Mouse (Mus musculus) myocyte (in vitro differentiated cells): ENCODE measurements at regions not wholly inside any gene's neighbourhood (a gene's known extent, or its start where the extent isn't known, plus 50 kb on each side); places are given as distances from the start of the nearest gene placed in this dataset.

Experiments
- H3K27me3 ChIP-seq: one replicate; pipeline ENCODE4 v1.6.1; 2011; ENCODE audit not compliant: control insufficient read depth, insufficient read depth, insufficient read length
- H3K36me3 ChIP-seq: one replicate; pipeline ENCODE4 v1.6.1; 2011; ENCODE audit not compliant: control insufficient read depth, insufficient read depth
- H3K4me2 ChIP-seq: one replicate; pipeline ENCODE4 v1.6.1; 2011; ENCODE audit warnings: low read depth, control low read depth
- H3K4me3 ChIP-seq: one replicate; pipeline ENCODE4 v1.5.1; 2011; ENCODE audit warnings: mild to moderate bottlenecking, control low read depth, moderate library complexity
- H3K79me2 ChIP-seq: one replicate; pipeline ENCODE4 v1.6.1; 2011; ENCODE audit not compliant: control insufficient read depth, insufficient read depth
- H3ac ChIP-seq: one replicate; pipeline ENCODE4 v1.6.1; 2011; ENCODE audit not compliant: control insufficient read depth, insufficient read length
- CEBPB ChIP-seq: IDR thresholded peaks from 2 replicates; pipeline ENCODE4 v1.6.1; 2011; ENCODE audit warnings: mild to moderate bottlenecking, moderate library complexity; ENCODE audit not compliant: poor library complexity, insufficient read depth, severe bottlenecking
- E2F4 ChIP-seq: IDR thresholded peaks from one replicate; pipeline ENCODE4 v1.6.1; 2011; ENCODE audit warnings: mild to moderate bottlenecking, control low read depth, moderate library complexity; ENCODE audit not compliant: insufficient read depth
- MAX ChIP-seq: IDR thresholded peaks from one replicate; pipeline ENCODE4 v1.6.1; 2011; ENCODE audit warnings: low read depth, mild to moderate bottlenecking, control low read depth
- MYOD1 ChIP-seq, 3 experiments: IDR thresholded peaks; one replicate each; pipeline ENCODE4 v1.6.1; 2011; ENCODE audit warnings: control low read depth in 2 of 3, low read depth in 2 of 3, mild to moderate bottlenecking in 2 of 3, moderate library complexity in 1 of 3; ENCODE audit not compliant: insufficient read length in 2 of 3, control insufficient read depth in 1 of 3
- MYOG ChIP-seq, 3 experiments: IDR thresholded peaks; one replicate each; pipeline ENCODE4 v1.6.1; 2011; ENCODE audit warnings: control low read depth in 2 of 3, low read depth in 2 of 3, mild to moderate bottlenecking in 2 of 3; ENCODE audit not compliant: insufficient read length in 2 of 3, control insufficient read depth in 1 of 3, insufficient read depth in 1 of 3
- POLR2A ChIP-seq: IDR thresholded peaks from one replicate; pipeline ENCODE4 v1.6.1; 2011; ENCODE audit warnings: low read depth, mild to moderate bottlenecking, control low read depth, moderate library complexity; ENCODE audit not compliant: insufficient read length
- POLR2AphosphoS2 ChIP-seq: IDR thresholded peaks from one replicate; pipeline ENCODE4 v1.6.1; 2011; ENCODE audit warnings: low read depth, control low read depth; ENCODE audit not compliant: insufficient read length
- REST ChIP-seq: IDR thresholded peaks from one replicate; pipeline ENCODE4 v1.6.1; 2011; ENCODE audit warnings: mild to moderate bottlenecking, control low read depth, moderate library complexity; ENCODE audit not compliant: insufficient read depth, insufficient read length
- SRF ChIP-seq: IDR thresholded peaks from one replicate; pipeline ENCODE4 v1.6.1; 2011; ENCODE audit warnings: low read depth; ENCODE audit not compliant: control insufficient read depth, insufficient read length
- TCF12 ChIP-seq: IDR thresholded peaks from one replicate; pipeline ENCODE4 v1.6.1; 2011; ENCODE audit warnings: mild to moderate bottlenecking, control low read depth; ENCODE audit not compliant: poor library complexity, insufficient read depth, severe bottlenecking
- TCF3 ChIP-seq: IDR thresholded peaks from one replicate; pipeline ENCODE4 v1.6.1; 2011; ENCODE audit warnings: low read depth, control low read depth; ENCODE audit not compliant: insufficient read length
- USF1 ChIP-seq: IDR thresholded peaks from one replicate; pipeline ENCODE4 v1.6.1; 2011; ENCODE audit warnings: low read depth, mild to moderate bottlenecking, control low read depth, moderate library complexity

DNA sequence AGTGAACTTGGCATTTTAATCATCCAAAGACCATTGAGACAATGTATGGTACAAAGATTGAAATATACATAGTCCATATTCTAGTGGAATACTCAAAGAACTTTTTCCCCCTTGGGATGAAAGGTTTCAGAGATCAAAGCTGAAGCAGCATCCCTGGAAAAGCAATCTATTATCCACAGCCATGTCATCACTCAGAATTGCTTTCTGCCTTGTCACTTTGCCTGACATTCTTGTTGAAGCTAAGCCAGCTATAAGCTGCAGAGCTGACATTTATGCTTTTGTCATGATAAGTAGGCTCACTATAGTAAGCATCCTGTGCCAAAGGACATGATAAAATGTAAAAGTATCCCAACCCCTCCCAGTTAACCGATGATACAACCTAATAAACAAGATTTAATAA, 1077.6 kb downstream of the Fstl5 start:
- no peak overlapping the region for H3K4me2 ChIP-seq
- H3K79me2 ChIP-seq: no peaks in the 10 kb centered on the region
- TF ChIP-seq USF1: no peak
- TF ChIP-seq POLR2A: no peak
- no peak for TF ChIP-seq POLR2AphosphoS2
- TF ChIP-seq CEBPB: no peak
- no peak for TF ChIP-seq MYOD1 (IDR thresholded peaks at IDR 0.05; ENCODE audit: control insufficient read depth in 1 of 3, insufficient read length in 2 of 3, low read depth in 2 of 3)
- TF ChIP-seq E2F4: no peak
- no peak for TF ChIP-seq REST
- TF ChIP-seq TCF12: no peak
- TF ChIP-seq TCF3: no peak
- no peak for TF ChIP-seq MAX
- no peak for TF ChIP-seq SRF
- no peak for TF ChIP-seq MYOG (IDR thresholded peaks at IDR 0.05; ENCODE audit: control insufficient read depth in 1 of 3, insufficient read depth in 1 of 3, insufficient read length in 2 of 3, low read depth in 2 of 3)
- H3ac ChIP-seq: no peak overlapping the region
- no peaks in the 10 kb centered on the region for H3K36me3 ChIP-seq
- no peaks in the 10 kb centered on the region for H3K27me3 ChIP-seq
- no peak overlapping the region for H3K4me3 ChIP-seq

GRCm38 (mm10) chr3:77197828-77198227, 1123.8 kb downstream of the Fstl5 start:
- Histone ChIP-seq H3K27me3 (no peaks in the 10 kb centered on the region), H3K4me3 (no peak overlapping the region), H3K36me3 (no peaks in the 10 kb centered on the region), H3K79me2 (no peaks in the 10 kb centered on the region), H3ac (no peak overlapping the region), H3K4me2 (no peak overlapping the region)
- TF ChIP-seq SRF: no peak
- TF ChIP-seq POLR2A: no peak
- TF ChIP-seq REST: no peak
- no peak for TF ChIP-seq POLR2AphosphoS2
- TF ChIP-seq TCF3: no peak
- TF ChIP-seq MAX: no peak
- no peak for TF ChIP-seq MYOG (IDR thresholded peaks at IDR 0.05; ENCODE audit: control insufficient read depth in 1 of 3, insufficient read depth in 1 of 3, insufficient read length in 2 of 3, low read depth in 2 of 3)
- no peak for TF ChIP-seq MYOD1 (IDR thresholded peaks at IDR 0.05; ENCODE audit: control insufficient read depth in 1 of 3, insufficient read length in 2 of 3, low read depth in 2 of 3)
- no peak for TF ChIP-seq TCF12
- no peak for TF ChIP-seq CEBPB
- TF ChIP-seq E2F4: no peak
- TF ChIP-seq USF1: no peak

- no peaks in the 10 kb centered on the region for H3K79me2 ChIP-seq
- TF ChIP-seq MAX (no peak), SRF (no peak), TCF3 (no peak)
- H3K27me3 ChIP-seq: no peaks in the 10 kb centered on the region
- H3K4me2 ChIP-seq: no peak overlapping the region
- no peaks in the 10 kb centered on the region for H3K36me3 ChIP-seq
- H3ac ChIP-seq: no peak overlapping the region
- no peak overlapping the region for H3K4me3 ChIP-seq
Measured at GRCm38 (mm10) chr3:77198265-77198664, 1124.2 kb downstream of the Fstl5 start.

DNA sequence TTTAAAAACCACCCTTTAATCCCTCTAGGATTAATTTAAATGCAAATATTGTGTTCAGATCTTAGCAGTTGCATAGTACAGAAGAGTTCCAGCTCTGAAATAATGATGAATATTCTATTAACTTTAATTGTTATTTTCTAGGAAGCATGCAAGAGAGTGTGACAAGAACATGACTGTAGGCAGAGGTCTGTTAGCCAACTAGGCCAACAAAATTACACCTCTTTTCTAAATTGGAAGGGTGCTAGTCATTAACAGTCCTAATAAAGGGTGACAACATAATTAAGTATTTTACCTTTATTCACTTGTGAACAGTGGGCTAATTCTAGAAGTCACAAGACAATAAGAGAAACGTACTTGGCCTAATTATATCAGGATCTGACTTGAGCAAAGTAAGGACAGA, 1151.9 kb downstream of the Fstl5 start:
- no peak overlapping the region for H3K4me2 ChIP-seq
- H3K79me2 ChIP-seq: no peaks in the 10 kb centered on the region
- H3K36me3 ChIP-seq: no peaks in the 10 kb centered on the region
- no peak overlapping the region for H3K4me3 ChIP-seq
- no peak overlapping the region for H3ac ChIP-seq
- H3K27me3 ChIP-seq: no peaks in the 10 kb centered on the region
- no peak for TF ChIP-seq POLR2A
- TF ChIP-seq TCF3: no peak
- no peak for TF ChIP-seq CEBPB
- no peak for TF ChIP-seq REST
- no peak for TF ChIP-seq E2F4
- TF ChIP-seq SRF: no peak
- TF ChIP-seq MYOD1 (IDR thresholded peaks at IDR 0.05; ENCODE audit: control insufficient read depth in 1 of 3, insufficient read length in 2 of 3, low read depth in 2 of 3): no peak
- no peak for TF ChIP-seq POLR2AphosphoS2
- TF ChIP-seq MYOG (IDR thresholded peaks at IDR 0.05; ENCODE audit: control insufficient read depth in 1 of 3, insufficient read depth in 1 of 3, insufficient read length in 2 of 3, low read depth in 2 of 3): no peak
- no peak for TF ChIP-seq MAX
- TF ChIP-seq USF1: no peak
